Mouse (Mus musculus) adrenal gland, postnatal 25 days (tissue): ENCODE measurements around the gene Hoxd8. TPM values are rescaled to one million over a fixed set of nuclear protein-coding genes. Genes with fewer than 3 reads are reported as not detected.

ENCODE experiments used
- DNase-seq: peaks from one replicate; pipeline ENCODE4 v3.0.0; 2021; ENCODE audit warnings: mixed read lengths
- total RNA-seq: library from RNA; stranded (reverse); gene quantifications from 2 replicates; pipeline ENCODE4 v1.2.3, GENCODE M21; 2021

Hoxd8 gene
- total RNA-seq, 1 experiment from 2014 or later, result 33.9 TPM

DNA sequence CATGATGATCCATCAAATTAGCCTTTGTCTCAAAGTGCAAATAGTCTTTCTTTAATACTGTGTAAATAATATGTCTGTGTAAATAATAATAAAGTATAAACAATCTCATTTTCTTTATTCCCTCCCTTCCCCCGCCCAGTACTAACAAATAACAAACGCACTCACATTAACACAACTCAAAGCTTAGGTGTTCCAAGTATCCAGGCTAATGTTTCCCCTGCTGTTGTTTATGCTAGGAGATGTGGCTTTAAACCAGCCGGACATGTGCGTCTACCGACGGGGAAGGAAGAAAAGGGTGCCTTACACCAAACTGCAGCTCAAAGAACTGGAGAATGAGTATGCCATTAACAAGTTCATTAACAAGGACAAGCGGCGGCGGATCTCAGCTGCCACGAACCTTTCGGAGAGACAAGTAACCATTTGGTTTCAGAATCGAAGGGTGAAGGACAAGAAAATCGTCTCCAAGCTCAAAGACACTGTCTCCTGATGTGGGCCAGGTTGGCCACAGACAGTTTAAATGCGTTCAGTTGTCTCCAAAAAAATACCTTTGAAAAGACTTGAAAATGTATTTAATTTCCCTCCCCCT lies 34.7 kb upstream of the Hoxd8 start:
- no peak for DNase-seq

DNA sequence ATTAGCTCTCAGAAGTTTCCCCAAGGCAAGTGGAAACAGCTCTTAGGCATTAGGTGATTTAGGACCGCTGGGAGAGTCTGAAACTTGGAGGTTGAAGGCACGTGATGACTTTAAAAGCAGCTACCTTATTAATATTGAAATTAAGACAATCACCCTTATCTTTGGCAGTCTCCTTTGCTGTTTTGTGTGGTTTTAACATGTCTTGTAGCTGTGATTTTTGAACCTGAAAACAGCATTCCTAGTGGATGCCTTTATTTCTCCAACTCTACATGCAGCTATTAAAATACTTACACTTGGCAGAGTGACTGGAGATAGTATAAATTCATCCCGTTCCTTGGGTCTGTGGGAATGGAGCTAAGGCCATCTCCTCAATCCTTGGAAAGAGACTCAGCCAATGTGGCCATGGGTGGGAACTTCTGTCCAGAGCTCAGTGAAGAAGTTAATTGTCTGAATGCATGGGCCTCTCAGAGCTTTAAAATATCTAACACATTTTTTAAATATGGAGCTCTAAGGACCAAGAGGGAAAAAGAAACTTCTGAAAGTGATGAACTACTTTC lies 33.7 kb upstream of the Hoxd8 start:
- DNase-seq, result no peak

DNA sequence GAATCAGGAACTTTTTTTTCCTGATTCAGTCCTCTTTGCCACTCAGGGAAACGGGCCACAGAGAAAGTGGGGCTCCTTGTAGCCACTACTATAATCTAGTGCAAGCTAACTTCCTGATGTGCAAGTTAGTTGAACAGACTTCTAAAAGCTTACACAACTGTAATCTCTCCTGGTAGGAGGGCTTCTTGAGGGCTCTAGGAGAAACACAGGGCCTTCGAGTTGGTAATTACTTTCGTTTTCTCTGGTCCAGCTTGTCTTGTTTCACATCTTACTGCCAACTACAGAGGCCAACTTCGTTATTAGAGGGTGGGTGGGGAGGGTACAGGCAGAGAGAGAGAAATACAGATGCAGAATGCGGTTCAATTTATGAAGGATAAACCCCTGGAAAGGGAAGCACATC lies 32.6 kb upstream of the Hoxd8 start:
- DNase-seq, result no peak

DNA sequence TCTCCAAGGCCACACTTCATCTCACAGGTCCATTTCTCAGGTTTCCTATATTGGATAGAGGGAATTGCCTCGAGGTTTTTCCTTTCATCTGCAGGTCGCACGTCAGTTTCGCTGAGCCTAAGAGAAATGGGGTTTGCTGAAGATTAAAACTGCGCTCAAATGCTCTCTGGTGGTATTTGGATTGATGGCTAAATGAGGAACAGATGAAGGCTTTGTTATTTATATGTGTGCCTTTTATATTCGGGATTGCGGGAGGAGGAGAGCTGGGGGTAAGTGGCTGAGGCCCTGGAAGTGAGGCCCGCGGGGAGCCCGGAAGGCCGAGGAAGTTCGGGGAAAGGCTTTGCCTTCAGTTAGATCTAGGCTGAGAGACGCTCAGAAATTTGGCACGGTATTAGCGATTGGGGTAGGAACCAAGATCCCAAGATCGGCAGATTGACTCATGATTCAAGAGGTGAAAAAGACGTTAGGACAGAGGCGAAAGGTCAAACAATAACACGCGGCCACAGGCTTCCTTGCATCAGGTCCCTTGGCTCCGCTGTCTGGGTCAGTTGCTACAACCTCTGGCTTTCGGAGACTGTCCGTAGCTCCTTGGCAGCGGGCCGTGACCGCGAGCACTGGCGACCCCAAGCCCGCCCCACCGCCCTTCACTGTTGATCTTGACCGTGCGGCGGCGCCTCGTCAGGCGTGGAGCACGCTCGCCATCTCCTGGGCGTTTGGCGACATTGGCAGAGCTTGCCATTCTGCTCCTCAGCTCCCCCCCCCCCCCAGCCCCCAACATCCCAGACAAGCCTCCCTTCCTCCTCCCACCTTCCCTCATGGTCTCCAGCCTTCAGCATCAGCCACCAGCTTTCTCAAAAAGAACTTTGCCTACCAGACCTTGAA lies 31.7 kb upstream of the Hoxd8 start:
- DNase-seq, result peak; percentile 55

DNA sequence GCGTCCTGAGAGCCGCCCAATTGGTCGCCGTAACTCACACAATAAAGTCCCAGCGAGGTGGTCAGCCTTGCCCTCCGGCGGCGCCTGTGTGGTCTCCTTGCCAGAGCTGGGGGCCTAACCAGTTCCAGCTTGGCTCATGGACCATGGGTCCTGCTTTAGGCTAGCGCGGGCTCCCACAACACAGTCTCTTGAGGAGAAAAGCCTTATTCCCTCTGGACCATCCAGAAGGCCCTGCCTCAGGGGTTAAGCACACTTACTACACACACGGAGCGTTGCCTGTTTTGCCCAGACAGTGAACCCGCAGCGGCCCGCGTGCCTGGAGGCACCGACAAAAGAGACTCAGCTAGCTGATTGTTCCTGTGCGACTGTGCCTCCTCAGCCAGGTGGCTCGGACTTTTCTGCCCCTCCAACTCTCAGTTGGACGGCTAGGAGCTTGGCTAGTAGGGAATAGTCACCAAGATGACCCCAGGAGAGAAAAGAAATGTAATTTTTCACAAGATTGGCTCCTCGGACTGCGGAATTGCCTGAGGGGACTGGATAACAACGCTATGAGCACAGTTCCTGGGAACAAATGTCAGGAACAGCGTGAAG lies 30.5 kb upstream of the Hoxd8 start:
- DNase-seq, result no peak

DNA sequence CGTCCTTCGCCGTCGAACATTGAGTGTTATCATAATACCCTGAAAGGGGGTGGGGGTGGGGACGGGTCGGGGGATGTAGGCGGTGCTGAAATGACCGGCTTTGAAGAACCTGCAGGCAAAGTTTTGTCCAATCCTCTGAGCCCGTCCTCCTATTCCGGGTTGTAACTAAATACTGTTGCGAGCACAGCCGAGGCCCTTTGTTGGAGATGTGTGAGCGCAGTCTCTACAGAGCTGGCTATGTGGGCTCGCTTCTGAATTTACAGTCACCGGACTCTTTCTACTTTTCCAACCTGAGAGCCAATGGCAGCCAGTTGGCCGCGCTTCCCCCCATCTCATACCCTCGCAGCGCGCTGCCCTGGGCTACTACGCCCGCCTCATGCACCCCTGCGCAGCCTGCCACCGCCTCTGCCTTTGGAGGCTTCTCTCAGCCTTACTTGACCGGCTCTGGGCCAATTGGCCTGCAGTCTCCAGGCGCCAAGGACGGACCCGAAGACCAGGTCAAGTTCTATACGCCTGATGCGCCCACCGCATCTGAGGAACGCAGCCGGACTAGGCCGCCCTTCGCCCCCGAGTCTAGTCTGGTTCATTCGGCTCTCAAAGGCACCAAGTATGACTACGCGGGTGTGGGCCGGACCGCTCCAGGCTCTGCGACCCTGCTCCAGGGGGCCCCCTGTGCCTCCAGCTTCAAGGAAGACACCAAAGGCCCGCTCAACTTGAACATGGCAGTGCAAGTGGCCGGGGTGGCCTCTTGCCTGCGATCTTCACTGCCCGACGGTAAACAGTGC lies 29.3 kb upstream of the Hoxd8 start, which contains the start of gene Hoxd12:
TSS of gene Hoxd12 (plus strand) at position 133 of the 785 bp plus-strand sequence.
- DNase-seq, result no peak

DNA sequence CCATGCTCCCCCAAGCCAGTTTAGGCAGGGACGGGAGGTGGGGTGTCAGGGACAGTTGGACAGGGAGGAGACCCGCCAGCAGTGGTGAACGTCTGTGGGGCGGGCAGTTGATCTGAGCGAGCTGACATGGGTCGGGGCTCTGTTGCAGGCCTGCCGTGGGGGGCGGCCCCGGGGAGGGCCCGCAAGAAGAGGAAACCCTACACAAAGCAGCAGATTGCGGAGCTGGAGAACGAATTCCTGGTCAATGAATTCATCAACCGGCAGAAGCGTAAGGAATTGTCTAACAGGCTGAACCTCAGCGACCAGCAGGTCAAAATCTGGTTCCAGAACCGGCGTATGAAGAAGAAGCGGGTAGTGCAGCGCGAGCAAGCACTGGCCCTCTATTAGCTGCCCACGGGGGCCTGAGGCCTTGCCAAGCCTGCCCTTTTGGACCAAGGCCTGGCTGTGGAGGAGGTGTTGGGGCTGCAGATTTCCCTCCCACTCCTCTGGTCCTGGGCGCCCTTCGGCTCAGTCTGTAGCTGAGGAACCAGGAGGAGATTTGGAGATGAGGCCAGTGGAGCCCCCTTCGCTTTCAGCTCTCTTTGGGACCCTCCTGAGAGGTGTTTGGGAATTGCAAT lies 28.6 kb upstream of the Hoxd8 start:
- DNase-seq, result no peak

DNA sequence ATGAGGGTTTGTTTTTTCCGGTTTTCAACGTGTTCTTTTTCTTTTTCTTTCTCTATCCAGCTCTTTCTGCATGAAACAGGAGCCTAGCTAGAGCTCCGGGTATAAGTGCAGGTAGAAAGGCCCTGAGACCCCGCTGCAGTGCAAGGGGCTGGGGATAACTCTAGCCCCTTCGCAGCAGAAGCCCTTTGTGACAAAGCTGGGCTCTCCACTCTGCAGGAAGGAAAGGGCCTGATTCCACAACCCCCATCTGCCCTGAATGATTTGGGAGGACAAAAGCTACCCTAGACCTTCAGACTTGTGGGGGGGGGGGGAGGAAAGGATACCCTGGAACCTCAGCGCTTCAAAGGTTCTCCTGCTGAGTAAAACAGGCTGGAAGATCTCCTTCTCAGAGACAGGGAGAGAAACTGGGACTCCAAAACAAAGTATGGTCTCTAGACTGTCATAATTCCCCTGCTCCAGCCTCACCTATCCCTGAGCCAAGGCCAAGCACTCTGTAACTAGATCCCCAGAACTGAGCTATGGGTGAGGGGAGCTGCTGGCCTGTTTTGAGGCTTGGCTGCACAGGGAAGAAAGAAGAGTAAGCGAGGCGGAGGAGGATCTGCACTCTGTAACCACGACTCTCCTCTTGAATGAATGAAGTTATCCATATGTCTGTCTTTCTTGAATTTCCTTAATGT lies 27.9 kb upstream of the Hoxd8 start:
- DNase-seq, result no peak

DNA sequence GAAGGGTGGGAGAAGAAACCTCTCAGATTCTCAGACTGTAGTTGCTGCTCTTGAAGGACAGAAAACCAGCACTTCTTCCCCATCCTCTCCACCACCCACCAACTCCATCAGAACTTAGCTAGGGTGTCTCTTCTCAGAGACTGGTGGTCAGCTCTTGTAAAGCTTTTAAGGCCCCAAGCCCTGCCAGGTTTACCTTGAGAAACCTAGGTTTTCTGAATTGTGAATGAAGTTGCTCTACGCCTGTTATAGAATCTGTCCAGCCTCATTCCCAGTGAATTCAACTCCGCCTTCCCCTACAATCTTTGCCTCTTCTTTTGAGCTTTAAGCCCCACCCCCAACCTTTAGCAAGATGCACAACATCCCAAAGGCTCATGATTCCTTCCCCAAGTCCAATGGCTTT lies 27.3 kb upstream of the Hoxd8 start:
- no peak for DNase-seq

DNA sequence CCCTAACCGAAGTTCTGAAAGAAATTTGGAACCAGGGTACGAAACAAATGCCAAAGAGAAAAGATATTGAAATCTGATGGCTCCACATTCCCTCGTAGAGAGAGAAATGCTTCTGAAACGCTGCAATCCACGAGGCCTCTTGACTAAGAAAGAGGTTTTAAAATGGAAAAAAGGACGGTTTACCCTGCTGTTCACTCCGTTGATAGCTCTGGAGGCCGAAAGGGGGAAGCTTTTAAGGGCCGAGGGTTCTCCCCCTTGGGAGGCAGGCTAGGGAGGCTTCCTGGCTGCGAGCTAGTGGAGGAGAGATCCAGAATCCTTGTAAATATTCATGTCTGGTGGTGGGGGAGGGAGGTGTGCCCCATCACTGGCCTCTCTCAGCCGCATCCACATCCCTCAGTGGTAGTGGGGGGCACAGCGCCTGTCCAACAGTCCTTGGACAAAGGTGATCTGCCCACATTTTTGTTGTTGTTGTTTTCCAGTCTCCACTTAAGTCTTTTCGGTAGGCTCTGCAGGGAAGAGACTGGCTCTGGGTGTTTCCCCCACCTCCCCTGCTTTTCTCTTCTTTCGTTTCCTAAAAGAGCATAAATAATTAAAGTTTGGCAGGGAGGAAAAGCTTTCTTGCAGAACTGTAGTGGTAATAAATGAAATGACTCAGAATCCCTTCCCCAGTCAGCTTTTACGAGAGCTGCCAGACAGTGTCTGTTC lies 25.4 kb upstream of the Hoxd8 start, which contains the start of gene Hoxd11:
TSS of gene Hoxd11 (plus strand) at position 667 of the 705 bp plus-strand sequence.
- no peak for DNase-seq

DNA sequence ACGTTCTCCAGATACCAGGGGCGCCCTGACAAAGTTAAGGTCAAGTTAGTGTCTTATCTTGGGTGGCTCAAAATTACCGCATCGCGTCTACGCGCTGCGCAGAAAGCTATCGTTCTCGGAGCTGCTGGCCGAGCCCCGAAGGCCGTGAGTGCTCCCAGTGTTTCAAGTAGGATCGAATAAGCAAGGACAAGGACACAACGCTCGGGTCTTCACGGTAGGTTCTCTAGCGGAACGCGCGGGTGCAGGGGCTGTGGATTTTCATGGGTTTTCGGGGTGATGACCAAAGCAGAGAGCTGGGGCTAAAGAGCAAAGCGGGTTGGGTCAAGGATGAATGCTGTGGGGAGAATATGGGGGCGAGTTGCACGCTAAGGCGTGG lies 24.8 kb upstream of the Hoxd8 start:
- DNase-seq, result no peak

DNA sequence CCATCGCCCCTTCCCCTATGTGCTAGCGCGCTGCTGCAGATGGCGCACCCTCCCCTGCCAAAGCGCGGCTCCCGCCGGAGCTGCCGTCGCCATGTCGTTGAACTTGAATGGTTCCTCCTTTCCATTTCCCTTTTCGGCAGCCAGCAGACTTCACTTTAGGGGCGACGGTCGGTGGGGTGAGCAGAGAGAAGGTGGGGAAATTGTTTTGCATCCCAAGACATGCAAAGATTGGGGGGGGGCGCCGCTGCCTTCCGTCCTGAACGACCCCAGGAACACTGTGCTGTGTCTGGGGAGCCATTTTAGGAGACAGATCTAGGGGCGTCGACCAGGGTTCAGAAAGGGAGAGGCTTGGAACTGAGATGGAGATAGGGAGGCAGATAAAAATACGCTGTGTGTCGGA lies 24.4 kb upstream of the Hoxd8 start:
- DNase-seq, result no peak

DNA sequence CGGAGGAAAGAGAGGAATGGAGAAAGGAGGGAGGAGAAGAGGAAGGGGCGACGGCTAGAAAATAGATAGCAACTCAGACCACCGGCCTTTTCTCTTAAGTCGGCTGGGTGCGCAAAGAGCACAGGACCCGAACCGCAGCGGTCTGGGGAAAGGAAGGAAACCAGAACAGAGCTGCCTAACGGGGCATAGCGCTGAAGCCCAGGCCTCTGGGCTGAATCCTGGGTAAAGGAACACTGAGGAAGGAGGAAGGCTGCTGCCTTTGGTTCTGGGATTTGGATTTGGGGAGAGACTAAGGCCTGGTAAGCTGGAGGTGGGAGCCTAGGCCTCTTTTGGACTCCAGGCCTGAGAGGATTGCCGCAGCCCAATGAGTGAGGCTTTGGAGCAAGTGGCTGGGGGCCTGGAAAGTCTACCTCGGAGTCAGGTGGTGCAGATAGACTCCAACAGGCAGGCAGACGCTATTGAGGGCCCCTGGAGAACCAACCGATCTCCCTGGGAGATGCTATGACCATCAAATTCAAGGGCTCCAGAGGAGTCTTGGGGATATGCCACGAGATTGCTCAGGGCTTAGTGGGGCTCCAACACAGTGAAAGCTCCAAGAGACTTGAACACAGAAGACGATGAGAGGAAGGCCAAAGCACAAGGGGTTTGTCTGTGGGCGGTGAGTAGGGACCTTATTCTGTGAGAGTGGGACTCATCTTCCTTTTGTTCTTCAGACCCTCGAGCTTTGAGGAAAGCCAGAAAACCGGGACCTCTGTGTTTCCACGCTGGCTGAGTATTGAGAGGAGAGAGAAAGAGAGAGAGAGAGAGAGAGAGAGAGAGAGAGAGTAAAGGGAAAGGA lies 23.6 kb upstream of the Hoxd8 start:
- no peak for DNase-seq

DNA sequence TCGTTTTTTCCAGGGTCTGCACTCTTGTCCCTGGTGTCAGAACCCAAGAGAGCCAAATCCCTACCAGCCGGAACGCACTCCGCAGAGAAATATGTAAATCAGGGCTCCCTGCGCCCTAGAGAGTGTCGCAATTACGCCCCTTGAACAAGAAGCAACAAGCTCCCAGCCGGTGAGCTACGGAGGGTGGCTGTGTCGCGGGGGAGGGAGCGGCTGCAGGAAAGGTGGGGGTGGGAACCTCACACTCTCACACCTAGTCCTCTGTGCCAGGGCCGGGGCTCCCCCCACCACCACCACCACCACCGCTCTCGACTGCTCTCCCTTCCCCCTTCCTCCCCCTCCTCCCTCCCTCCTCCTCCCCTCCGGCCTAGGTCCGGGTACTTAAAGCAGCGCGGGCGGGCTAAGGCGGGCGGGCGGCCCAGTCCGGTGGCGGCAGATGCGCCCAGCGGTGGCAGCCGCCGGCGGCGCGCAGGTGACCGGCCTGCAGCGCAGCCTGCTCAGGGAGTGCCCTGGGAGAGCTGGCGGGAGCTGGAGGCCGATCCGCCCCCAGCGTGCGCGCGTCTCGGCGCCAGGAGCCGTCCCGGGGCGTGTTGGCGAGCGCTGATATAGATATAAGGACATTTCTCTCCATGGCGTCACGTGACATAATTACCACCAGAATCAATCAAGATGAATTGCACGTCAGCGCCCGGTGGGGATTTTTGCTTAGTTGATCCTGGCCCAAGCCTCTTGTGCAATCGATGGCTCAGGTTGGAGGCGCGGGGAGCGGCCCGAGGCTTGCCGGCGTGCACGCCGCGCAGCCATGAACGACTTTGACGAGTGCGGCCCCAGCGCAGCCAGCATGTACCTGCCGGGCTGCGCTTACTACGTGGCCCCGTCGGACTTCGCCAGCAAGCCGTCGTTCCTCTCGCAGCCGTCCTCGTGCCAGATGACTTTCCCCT lies 22.6 kb upstream of the Hoxd8 start:
- DNase-seq, result no peak

DNA sequence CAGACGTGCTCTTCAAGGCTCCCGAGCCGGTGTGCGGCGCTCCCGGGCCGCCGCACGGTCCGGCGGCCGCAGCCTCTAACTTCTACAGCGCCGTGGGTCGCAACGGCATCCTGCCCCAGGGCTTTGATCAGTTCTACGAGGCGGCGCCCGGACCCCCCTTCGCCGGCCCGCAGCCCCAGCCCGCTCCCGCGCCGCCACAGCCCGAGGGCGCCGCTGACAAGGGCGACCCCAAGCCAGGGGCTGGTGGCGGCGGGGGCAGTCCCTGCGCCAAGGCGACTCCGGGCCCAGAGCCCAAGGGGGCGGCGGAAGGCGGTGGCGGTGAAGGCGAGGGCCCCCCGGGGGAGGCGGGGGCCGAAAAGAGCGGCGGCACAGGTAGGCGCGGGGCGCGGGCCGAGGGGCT lies 21.6 kb upstream of the Hoxd8 start:
- DNase-seq, result no peak

DNA sequence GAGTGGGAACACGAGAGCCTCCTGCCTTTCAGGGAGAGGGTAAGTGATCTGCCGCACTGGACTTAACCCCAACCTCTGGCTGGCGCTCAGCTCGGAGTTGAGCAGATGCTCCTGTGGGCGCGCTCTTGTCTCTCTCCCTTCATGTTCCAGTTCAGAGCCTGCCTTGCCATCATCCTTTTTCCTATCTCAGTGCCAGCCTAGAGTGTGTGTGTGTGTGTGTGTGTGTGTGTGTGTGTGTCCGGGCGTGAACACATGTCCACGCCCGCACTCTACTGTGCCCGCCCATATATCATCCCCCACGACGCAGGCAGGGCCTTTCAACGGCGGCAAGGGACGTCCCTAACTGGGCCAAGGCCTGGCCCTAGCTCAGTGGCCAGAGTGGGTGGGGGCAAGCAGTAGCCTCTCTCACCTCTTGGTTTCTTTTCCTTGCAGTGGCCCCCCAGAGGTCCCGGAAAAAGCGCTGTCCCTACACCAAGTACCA lies 20.9 kb upstream of the Hoxd8 start:
- DNase-seq, result no peak

DNA sequence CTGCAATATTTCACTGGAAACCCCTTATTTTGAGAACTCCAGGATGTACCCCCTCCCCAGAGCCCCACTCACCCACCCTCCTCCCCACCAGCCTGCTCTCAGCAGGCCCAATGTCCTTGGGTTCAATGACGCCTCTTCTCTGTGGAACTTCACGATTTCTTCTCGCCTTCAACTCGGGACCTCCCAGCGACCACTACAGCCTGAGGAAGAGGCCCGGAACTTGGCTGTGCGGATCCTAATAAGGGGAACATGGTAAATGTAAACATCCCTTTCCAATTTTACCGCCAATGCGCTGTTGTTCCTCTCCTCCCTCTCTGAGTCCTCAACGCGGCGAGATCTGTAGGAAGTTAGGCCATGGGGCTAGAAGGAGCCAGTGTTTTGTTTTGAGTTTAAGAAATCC lies 20.3 kb upstream of the Hoxd8 start:
- DNase-seq, result no peak

DNA sequence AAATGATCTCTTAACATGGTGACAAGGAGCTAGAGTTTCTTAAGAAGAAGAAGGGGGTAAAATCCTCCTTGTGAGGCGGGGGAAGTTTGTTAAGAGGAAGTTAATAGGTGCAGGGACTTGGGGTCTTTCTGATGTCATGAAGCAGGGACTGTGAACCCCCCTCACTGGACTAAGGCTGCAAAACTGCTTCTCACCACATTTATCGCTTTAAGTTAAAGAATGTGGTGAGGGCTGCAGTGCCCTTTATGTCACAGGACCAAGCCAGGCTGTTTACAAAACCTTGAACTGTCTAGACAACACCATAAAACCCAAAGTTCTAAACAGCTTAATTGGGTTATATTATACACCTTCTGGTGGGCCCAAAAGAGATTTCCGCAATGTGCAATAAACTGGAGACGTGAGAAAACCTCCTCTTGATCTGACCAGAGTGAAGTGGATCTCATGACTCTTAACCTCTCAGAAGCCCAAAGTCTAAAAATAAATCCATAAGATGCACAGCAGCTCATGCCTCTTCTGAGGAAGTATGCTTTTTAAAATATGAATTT lies 19.3 kb upstream of the Hoxd8 start:
- DNase-seq, result no peak
